Mouse (Mus musculus) heart, adult 2 months (tissue): ENCODE measurements at regions not wholly inside any gene's neighbourhood (a gene's known extent, or its start where the extent isn't known, plus 50 kb on each side); places are given as distances from the start of the nearest gene placed in this dataset.

Experiments
- DNase-seq, 2 experiments: peaks; one replicate each; pipeline ENCODE4 v3.0.0; 2021
- H3K27ac ChIP-seq: fragments of 200-600 bp; 2 replicates; pipeline ENCODE4 v1.8.1; 2022
- H3K27me3 ChIP-seq: fragments of 200-500 bp; 2 replicates; pipeline ENCODE4 v1.6.1; 2012; ENCODE audit warnings: mild to moderate bottlenecking, low read length, inconsistent platforms, mixed read lengths; ENCODE audit not compliant: control insufficient read depth, insufficient read depth
- H3K36me3 ChIP-seq: fragments of 200-500 bp; 2 replicates; pipeline ENCODE4 v1.6.1; 2012; ENCODE audit warnings: low read length, inconsistent platforms; ENCODE audit not compliant: control insufficient read depth, insufficient read depth
- H3K4me1 ChIP-seq: fragments of 200-500 bp; 2 replicates; pipeline ENCODE4 v1.6.1; 2011; ENCODE audit warnings: low read length; ENCODE audit not compliant: control insufficient read depth, insufficient read depth
- H3K4me3 ChIP-seq: fragments of 200-600 bp; 2 replicates; pipeline ENCODE4 v1.8.1; 2022
- H3K79me2 ChIP-seq: fragments of 200-500 bp; replicated peaks from 2 replicates; pipeline ENCODE4 v1.6.1; 2012; ENCODE audit warnings: mild to moderate bottlenecking, inconsistent platforms, low read length, moderate library complexity, mixed read lengths; ENCODE audit not compliant: control insufficient read depth, insufficient read depth
- H3K9ac ChIP-seq: fragments of 200-500 bp; 2 replicates; pipeline ENCODE4 v1.6.1; 2012; ENCODE audit warnings: low read depth, mild to moderate bottlenecking, control low read depth, inconsistent platforms, low read length, mixed read lengths
- CTCF ChIP-seq: fragments of 200-600 bp; IDR thresholded peaks from 2 replicates; pipeline ENCODE4 v1.8.1; 2022; ENCODE audit warnings: antibody characterized with exemption, mild to moderate bottlenecking, moderate library complexity
- EP300 ChIP-seq: fragments of 200-500 bp; IDR thresholded peaks from 2 replicates; pipeline ENCODE4 v1.6.1; 2011; ENCODE audit warnings: low read depth, low read length, control low read depth; ENCODE audit not compliant: insufficient read depth
- POLR2A ChIP-seq: fragments of 200-500 bp; IDR thresholded peaks from 2 replicates; pipeline ENCODE4 v1.6.1; 2011; ENCODE audit warnings: mild to moderate bottlenecking, low read depth, low read length, control low read depth; ENCODE audit not compliant: insufficient read depth
- WGBS: fragments of 180-500 bp; shearing (Covaris S2); methylation state at CpG from one replicate; pipeline ENCODE4 v1.1.7; 2018; 5-methylcytosine and 5-hydroxymethylcytosine counted together
- intact Hi-C: fragments of 180-260 bp; cut with DNase I; formaldehyde crosslinking; loops from one replicate; pipeline ENCODE4 v1.15.1; 2025

- Histone ChIP-seq H3K36me3 (no peaks in the 10 kb centered on the region), H3K4me1 (no peaks in the 10 kb centered on the region), H3K27ac (no peak overlapping the region), H3K4me3 (no peak overlapping the region), H3K79me2 (no peaks in the 10 kb centered on the region), H3K27me3 (no peaks in the 10 kb centered on the region), H3K9ac (no peak overlapping the region)
- no peak for DNase-seq
- intact Hi-C loops, result no loop called here
- TF ChIP-seq POLR2A, result no peak
- TF ChIP-seq EP300, result no peak
- no peak for TF ChIP-seq CTCF
- 71% methylated on average over 7 of the region's 7 CpGs for WGBS
Observed at GRCm38 (mm10) chr17:14144082-14144481, 60.0 kb downstream of the Dact2 start.

DNA sequence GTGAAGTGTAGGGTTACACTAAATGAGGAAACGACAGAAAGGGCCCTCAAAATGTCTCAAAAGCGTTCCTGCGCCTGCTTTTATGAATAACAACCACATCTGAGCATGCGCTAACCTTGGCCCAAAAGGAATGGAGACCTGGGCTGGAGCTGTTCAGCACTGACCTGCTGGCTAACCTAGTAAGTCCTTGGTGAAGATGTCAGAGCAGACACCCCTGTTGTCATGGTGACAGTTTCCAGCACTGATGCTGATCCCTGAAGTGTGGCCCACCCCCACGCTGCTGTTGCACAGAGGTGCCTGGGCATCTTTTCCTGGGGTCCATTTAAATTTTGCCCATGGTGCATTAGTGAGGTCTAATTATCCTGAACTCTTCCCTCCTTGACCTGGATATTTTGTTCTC lies 62.4 kb downstream of the Dact2 start:
- Histone ChIP-seq H3K79me2 (no peaks in the 10 kb centered on the region), H3K27me3 (no peaks in the 10 kb centered on the region), H3K27ac (no peak overlapping the region), H3K4me3 (no peak overlapping the region), H3K4me1 (no peaks in the 10 kb centered on the region), H3K36me3 (no peaks in the 10 kb centered on the region), H3K9ac (no peak overlapping the region)
- WGBS, result 79% methylated on average over 5 of the region's 5 CpGs
- TF ChIP-seq CTCF (no peak), EP300 (no peak), POLR2A (no peak)
- no peak for DNase-seq
- intact Hi-C loops, result no loop called here

- Histone ChIP-seq H3K9ac (no peak overlapping the region), H3K79me2 (no peaks in the 10 kb centered on the region), H3K36me3 (no peaks in the 10 kb centered on the region), H3K4me1 (no peaks in the 10 kb centered on the region), H3K27me3 (no peaks in the 10 kb centered on the region), H3K4me3 (no peak overlapping the region), H3K27ac (no peak overlapping the region)
- peak in 1 of 2 experiments; percentile 6 for DNase-seq
- 54% methylated on average over 2 of the region's 2 CpGs for WGBS
- TF ChIP-seq EP300 (no peak), POLR2A (no peak), CTCF (no peak)
- intact Hi-C loops, result no loop called here
Observed at GRCm38 (mm10) chr17:14140266-14140665, 63.8 kb downstream of the Dact2 start.

DNA sequence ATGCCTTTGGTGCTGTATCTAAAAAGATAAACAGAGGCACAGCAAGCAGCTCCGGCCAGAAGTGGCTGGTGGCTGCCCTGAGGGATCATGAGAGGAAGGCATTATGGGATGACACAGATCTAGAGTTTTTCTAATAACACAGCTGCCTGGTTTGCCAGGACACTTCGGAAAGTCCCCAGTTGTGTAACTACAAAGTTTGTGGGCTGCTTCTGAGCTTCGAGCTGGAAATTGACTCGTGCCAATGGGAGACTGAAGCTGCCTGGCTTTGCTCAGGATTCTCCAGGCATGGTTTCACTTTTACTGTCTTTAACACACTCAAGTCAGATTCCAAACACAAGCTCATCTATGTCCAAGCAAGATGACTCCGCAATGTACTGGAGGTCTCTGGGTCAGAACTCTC lies 65.2 kb downstream of the Dact2 start:
- H3K4me3 ChIP-seq, result no peak overlapping the region
- TF ChIP-seq CTCF (no peak), POLR2A (no peak), EP300 (no peak)
- H3K27me3 ChIP-seq, result no peaks in the 10 kb centered on the region
- no peaks in the 10 kb centered on the region for H3K4me1 ChIP-seq
- no peak overlapping the region for H3K9ac ChIP-seq
- WGBS, result 64% methylated on average over 5 of the region's 5 CpGs
- H3K36me3 ChIP-seq, result no peaks in the 10 kb centered on the region
- no peak overlapping the region for H3K27ac ChIP-seq
- DNase-seq, result peak in 1 of 2 experiments; percentile 12
- intact Hi-C loops, result no loop called here
- H3K79me2 ChIP-seq, result no peaks in the 10 kb centered on the region

GRCm38 (mm10) chr17:14136702-14137315 lies 67.3 kb downstream of the Dact2 start:
- no peak overlapping the region for H3K4me3 ChIP-seq
- DNase-seq, result peak; percentile 24 to 55
- no peaks in the 10 kb centered on the region for H3K36me3 ChIP-seq
- no peaks in the 10 kb centered on the region for H3K27me3 ChIP-seq
- intact Hi-C loops, result no loop called here
- TF ChIP-seq CTCF (peak; percentile 52), EP300 (no peak)
- no peak overlapping the region for H3K9ac ChIP-seq
- no peaks in the 10 kb centered on the region for H3K4me1 ChIP-seq
- no peaks in the 10 kb centered on the region for H3K79me2 ChIP-seq
- H3K27ac ChIP-seq, result no peak overlapping the region
- 68% methylated on average over 6 of the region's 6 CpGs for WGBS

GRCm38 (mm10) chr17:14134604-14135003 lies 69.5 kb downstream of the Dact2 start:
- Histone ChIP-seq H3K36me3 (no peaks in the 10 kb centered on the region), H3K27me3 (no peaks in the 10 kb centered on the region), H3K79me2 (no peaks in the 10 kb centered on the region), H3K4me1 (no peaks in the 10 kb centered on the region), H3K27ac (no peak overlapping the region), H3K9ac (no peak overlapping the region), H3K4me3 (no peak overlapping the region)
- intact Hi-C loops, result no loop called here
- 66% methylated on average over 3 of the region's 3 CpGs for WGBS
- TF ChIP-seq CTCF (no peak), POLR2A (no peak), EP300 (no peak)
- no peak for DNase-seq
